Mouse (Mus musculus) heart, adult 2 months (tissue): ENCODE measurements around the gene Ubxn1. TPM values are rescaled to one million over a fixed set of nuclear protein-coding genes. Genes with fewer than 3 reads are reported as not detected.
A peak's percentile ranks its signal among the peaks of the same experiment; 100 is the strongest.

Experiments
- DNase-seq, 2 experiments: peaks; one replicate each; pipeline ENCODE4 v3.0.0; 2021
- H3K27ac ChIP-seq: fragments of 200-600 bp; 2 replicates; pipeline ENCODE4 v1.8.1; 2022
- H3K27me3 ChIP-seq: fragments of 200-500 bp; 2 replicates; pipeline ENCODE4 v1.6.1; 2012; ENCODE audit warnings: mild to moderate bottlenecking, low read length, inconsistent platforms, mixed read lengths; ENCODE audit not compliant: control insufficient read depth, insufficient read depth
- H3K36me3 ChIP-seq: fragments of 200-500 bp; 2 replicates; pipeline ENCODE4 v1.6.1; 2012; ENCODE audit warnings: low read length, inconsistent platforms; ENCODE audit not compliant: control insufficient read depth, insufficient read depth
- H3K4me1 ChIP-seq: fragments of 200-500 bp; 2 replicates; pipeline ENCODE4 v1.6.1; 2011; ENCODE audit warnings: low read length; ENCODE audit not compliant: control insufficient read depth, insufficient read depth
- H3K4me3 ChIP-seq: fragments of 200-600 bp; 2 replicates; pipeline ENCODE4 v1.8.1; 2022
- H3K79me2 ChIP-seq: fragments of 200-500 bp; replicated peaks from 2 replicates; pipeline ENCODE4 v1.6.1; 2012; ENCODE audit warnings: mild to moderate bottlenecking, inconsistent platforms, low read length, moderate library complexity, mixed read lengths; ENCODE audit not compliant: control insufficient read depth, insufficient read depth
- H3K9ac ChIP-seq: fragments of 200-500 bp; 2 replicates; pipeline ENCODE4 v1.6.1; 2012; ENCODE audit warnings: low read depth, mild to moderate bottlenecking, control low read depth, inconsistent platforms, low read length, mixed read lengths
- CTCF ChIP-seq: fragments of 200-600 bp; IDR thresholded peaks from 2 replicates; pipeline ENCODE4 v1.8.1; 2022; ENCODE audit warnings: antibody characterized with exemption, mild to moderate bottlenecking, moderate library complexity
- EP300 ChIP-seq: fragments of 200-500 bp; IDR thresholded peaks from 2 replicates; pipeline ENCODE4 v1.6.1; 2011; ENCODE audit warnings: low read depth, low read length, control low read depth; ENCODE audit not compliant: insufficient read depth
- POLR2A ChIP-seq: fragments of 200-500 bp; IDR thresholded peaks from 2 replicates; pipeline ENCODE4 v1.6.1; 2011; ENCODE audit warnings: mild to moderate bottlenecking, low read depth, low read length, control low read depth; ENCODE audit not compliant: insufficient read depth
- WGBS: fragments of 180-500 bp; shearing (Covaris S2); methylation state at CpG from one replicate; pipeline ENCODE4 v1.1.7; 2018; 5-methylcytosine and 5-hydroxymethylcytosine counted together
- intact Hi-C: fragments of 180-260 bp; cut with DNase I; formaldehyde crosslinking; loops from one replicate; pipeline ENCODE4 v1.15.1; 2025
- polyA plus RNA-seq: library from polyadenylated mRNA; depleted of rRNA; stranded (reverse); fragments of >200 nt; gene quantifications from 2 replicates; pipeline ENCODE4 v1.2.3, GENCODE M21; 2012
- total RNA-seq, 2 experiments: library from RNA; stranded (reverse); gene quantifications; 2 replicates each; pipeline ENCODE4 v1.2.3; 2021

Ubxn1 gene
- total and polyA plus RNA-seq, 3 experiments = 60.7 to 135 (median 108) TPM

- 30% methylated on average over 29 of the region's 29 CpGs for WGBS
- Histone ChIP-seq H3K4me1 (peaks cover 7% of the 10 kb centered on the region; the same call in 1 of the 2 replicates), H3K36me3 (no peaks in the 10 kb centered on the region), H3K27me3 (no peaks in the 10 kb centered on the region), H3K4me3 (peak overlapping the region; percentile 53), H3K27ac (peak overlapping the region; percentile 59), H3K79me2 (no peaks in the 10 kb centered on the region), H3K9ac (peak overlapping the region; percentile 69)
- intact Hi-C loops = no loop called here
- DNase-seq = peak; percentile 81 to 85
- TF ChIP-seq EP300 = 0 out of 2 replicates have a peak, but pooled peaks have one; percentile 6
- TF ChIP-seq CTCF = no peak
- peak; percentile 72 for TF ChIP-seq POLR2A
Measured at GRCm38 (mm10) chr19:8839908-8840791, 31.1 kb upstream of the Ubxn1 start.

GRCm38 (mm10) chr19:8841012-8841411 is 30.3 kb upstream of the Ubxn1 start:
- H3K79me2 ChIP-seq = no peaks in the 10 kb centered on the region
- H3K4me3 ChIP-seq = peak overlapping the region; percentile 53
- DNase-seq = no peak
- 93% methylated on average over 7 of the region's 7 CpGs for WGBS
- H3K4me1 ChIP-seq = peaks cover 7% of the 10 kb centered on the region; the same call in 1 of the 2 replicates
- H3K9ac ChIP-seq = no peak overlapping the region
- no peaks in the 10 kb centered on the region for H3K36me3 ChIP-seq
- TF ChIP-seq EP300 (no peak), POLR2A (no peak), CTCF (no peak)
- intact Hi-C loops = no loop called here
- no peaks in the 10 kb centered on the region for H3K27me3 ChIP-seq
- H3K27ac ChIP-seq = peak overlapping the region; percentile 59; the same call in 1 of the 2 replicates

GRCm38 (mm10) chr19:8842961-8843360 is 28.3 kb upstream of the Ubxn1 start:
- WGBS = 86% methylated on average over 6 of the region's 6 CpGs
- Histone ChIP-seq H3K4me1 (peaks cover 7% of the 10 kb centered on the region; the same call in 1 of the 2 replicates), H3K27me3 (no peaks in the 10 kb centered on the region), H3K9ac (no peak overlapping the region), H3K4me3 (no peak overlapping the region), H3K79me2 (no peaks in the 10 kb centered on the region), H3K36me3 (no peaks in the 10 kb centered on the region), H3K27ac (no peak overlapping the region)
- intact Hi-C loops = no loop called here
- no peak for DNase-seq
- TF ChIP-seq POLR2A = no peak
- TF ChIP-seq CTCF = no peak
- TF ChIP-seq EP300 = no peak

- Histone ChIP-seq H3K4me1 (peaks cover 3% of the 10 kb centered on the region; the same call in 1 of the 2 replicates), H3K27ac (no peak overlapping the region), H3K36me3 (no peaks in the 10 kb centered on the region), H3K4me3 (no peak overlapping the region), H3K79me2 (no peaks in the 10 kb centered on the region), H3K27me3 (no peaks in the 10 kb centered on the region), H3K9ac (no peak overlapping the region)
- TF ChIP-seq EP300 (0 out of 2 replicates have a peak, but pooled peaks have one; percentile 18), POLR2A (no peak), CTCF (peak; percentile 85)
- DNase-seq = peak; percentile 63 to 76
- intact Hi-C loops = loop anchor here (2.0 kb wide), 1 partner anchor 266 kb away; no protein-coding TSS in a partner anchor
- WGBS = 64% methylated on average over 5 of the region's 5 CpGs
Measured at GRCm38 (mm10) chr19:8844371-8845129, 26.7 kb upstream of the Ubxn1 start.

GRCm38 (mm10) chr19:8848356-8848755 is 22.9 kb upstream of the Ubxn1 start:
- no peak overlapping the region for H3K4me3 ChIP-seq
- WGBS = 89% methylated on average over 5 of the region's 5 CpGs
- TF ChIP-seq EP300 (no peak), CTCF (no peak), POLR2A (no peak)

More at GRCm38 (mm10) chr19:8848356-8848755, 22.9 kb upstream of the Ubxn1 start:
- intact Hi-C loops = no loop called here
- no peaks in the 10 kb centered on the region for H3K27me3 ChIP-seq
- H3K27ac ChIP-seq = no peak overlapping the region
- no peaks in the 10 kb centered on the region for H3K36me3 ChIP-seq
- H3K9ac ChIP-seq = no peak overlapping the region
- H3K79me2 ChIP-seq = no peaks in the 10 kb centered on the region
- H3K4me1 ChIP-seq = peaks cover 4% of the 10 kb centered on the region; the same call in 1 of the 2 replicates
- no peak for DNase-seq
